Mouse (Mus musculus) testis, postnatal 14 days (tissue): ENCODE measurements around the gene Psph.
A peak's percentile ranks its signal among the peaks of the same experiment; 100 is the strongest.
"Not testable (repeated sequence)": the region's sequence is repeated elsewhere in the genome, so short reads cannot be mapped to it uniquely, and the experiment has no call there.

Experiments
- DNase-seq: peaks from one replicate; pipeline ENCODE4 v3.0.0; 2021; ENCODE audit warnings: low spot score

The Psph gene

DNA sequence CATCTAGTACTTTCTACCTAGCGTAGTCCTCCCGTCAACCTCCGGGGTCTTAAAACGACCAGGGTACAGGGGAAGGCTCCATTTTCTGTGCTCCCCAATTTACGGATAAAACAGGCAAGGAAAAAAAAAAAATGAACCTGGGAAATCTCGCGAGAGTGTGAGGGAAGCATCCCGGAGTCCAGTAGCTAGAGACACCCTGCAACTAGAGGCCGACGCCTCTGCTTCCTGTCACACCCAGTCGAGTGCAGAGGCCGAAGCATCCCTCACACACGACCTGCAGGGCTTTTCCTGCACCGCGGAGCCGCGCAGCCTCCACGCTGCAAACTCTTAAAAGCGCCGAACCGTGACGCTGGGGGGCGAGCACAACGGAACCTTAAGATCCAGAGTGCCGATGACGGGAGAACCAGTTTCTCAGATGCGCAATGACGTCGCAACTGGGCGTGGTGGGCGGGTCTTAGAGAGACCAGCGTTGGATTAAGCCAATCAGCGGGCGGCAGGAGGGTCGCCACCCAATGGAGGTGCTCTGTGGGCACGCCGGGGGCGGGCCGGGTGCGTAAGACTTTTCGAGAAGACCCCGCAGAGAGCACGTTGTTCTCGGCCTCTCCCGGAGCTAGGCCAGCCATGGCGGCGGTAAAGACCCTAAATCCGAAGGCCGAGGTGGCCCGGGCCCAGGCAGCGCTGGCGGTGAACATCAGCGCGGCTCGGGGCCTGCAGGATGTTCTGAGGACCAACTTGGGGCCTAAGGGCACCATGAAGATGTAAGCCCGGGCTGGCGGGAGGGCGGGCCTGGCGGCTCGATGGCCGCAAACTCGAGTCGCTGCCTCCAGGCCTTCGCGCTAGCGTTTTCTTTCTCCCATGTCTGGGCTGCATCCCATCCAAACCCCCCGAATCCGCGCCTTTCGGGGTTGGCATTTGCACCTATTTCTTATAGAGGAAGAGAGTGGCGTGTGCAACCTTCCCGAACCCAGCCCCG is at the start of gene Psph:
TSS of gene Psph (minus strand) at position 632 of the 973 bp plus-strand sequence.
- peak; percentile 98 for DNase-seq

DNA sequence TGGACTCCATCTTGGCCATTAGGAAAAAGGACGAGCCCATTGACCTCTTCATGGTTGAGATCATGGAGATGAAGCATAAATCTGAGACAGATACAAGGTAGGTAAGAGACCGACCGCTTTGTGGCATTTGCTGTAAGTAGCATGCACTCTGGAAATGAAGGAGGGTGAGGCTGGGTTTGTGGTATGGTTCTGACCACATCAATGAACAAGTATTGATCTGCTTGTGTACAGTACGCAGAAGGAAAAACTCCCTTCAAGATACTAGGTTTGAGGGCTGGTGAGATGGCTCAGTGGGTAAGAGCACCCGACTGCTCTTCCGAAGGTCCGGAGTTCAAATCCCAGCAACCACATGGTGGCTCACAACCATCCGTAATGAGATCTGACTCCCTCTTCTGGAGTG is 3.3 kb upstream of the Psph start:
- not testable (repeated sequence) for DNase-seq

GRCm38 (mm10) chr5:129787818-129788593 is 757 bp upstream of the Psph start:
- DNase-seq, result no peak

- no peak for DNase-seq
These were observed 1.1 kb downstream of the Psph start for GRCm38 (mm10) chr5:129786161-129786560.

- DNase-seq, result no peak
These were observed 1.9 kb downstream of the Psph start for GRCm38 (mm10) chr5:129785235-129785870.

DNA sequence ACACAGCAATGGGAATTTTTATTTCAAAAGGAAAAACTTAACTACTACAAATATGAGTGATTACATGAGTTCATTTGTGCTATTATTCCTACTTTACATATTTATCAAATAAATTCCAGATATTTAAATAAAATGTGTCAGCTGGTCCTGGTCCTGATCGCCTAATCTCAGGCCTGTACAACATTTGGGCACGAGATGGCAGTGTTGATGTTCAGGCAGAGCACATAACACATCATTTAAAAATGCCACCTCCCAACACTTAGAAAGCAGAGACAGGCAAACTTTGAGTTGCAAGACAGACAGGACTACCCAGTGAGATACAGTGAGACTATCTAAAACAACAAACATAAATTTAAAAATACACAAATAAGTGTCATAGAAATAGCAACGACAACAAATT is 5.0 kb downstream of the Psph start:
- no peak for DNase-seq

GRCm38 (mm10) chr5:129780131-129780530 is 7.1 kb downstream of the Psph start:
- no peak for DNase-seq

DNA sequence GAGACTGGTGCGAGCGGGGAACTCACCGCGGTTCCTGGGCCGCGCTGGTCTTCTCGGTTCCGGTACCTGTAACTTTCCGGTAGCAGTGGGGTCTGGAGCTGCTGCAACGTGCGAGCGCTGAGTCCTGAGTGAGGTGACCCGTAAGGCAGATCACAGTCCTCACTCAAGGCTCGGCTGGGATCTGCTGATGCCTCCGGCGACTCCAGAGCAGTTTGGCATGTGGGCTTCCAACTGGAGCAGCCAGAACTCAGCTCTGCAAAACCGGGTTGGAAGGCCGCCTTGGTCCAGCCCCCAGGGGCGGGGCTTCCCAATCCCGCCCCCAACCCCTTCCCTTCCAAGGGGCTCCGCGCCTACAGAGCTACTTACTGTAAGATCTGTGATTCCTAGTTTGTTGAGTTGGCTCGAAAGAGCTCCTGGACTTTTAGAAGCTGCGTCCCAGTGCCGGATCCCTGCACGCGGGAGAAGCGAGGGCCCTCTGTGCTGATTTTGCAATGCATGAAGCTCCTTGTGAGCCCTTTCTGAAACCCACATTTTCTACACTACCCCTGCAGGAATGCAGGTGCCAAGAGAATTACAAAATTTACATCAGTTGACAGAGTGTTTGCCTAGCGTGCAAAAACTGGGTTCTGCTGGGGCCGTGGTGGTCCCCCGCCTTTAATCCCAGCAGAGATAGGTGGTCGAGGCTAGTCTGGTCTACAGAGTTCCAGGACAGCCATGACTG is 8.1 kb downstream of the Psph start:
- peak; percentile 69 for DNase-seq

- DNase-seq, result no peak
These were observed 8.8 kb downstream of the Psph start for GRCm38 (mm10) chr5:129778348-129778995.

- no peak for DNase-seq
These were observed 12.6 kb downstream of the Psph start for GRCm38 (mm10) chr5:129774661-129775060.

GRCm38 (mm10) chr5:129773330-129773729 is 13.9 kb downstream of the Psph start:
- DNase-seq, result not testable (repeated sequence)

DNA sequence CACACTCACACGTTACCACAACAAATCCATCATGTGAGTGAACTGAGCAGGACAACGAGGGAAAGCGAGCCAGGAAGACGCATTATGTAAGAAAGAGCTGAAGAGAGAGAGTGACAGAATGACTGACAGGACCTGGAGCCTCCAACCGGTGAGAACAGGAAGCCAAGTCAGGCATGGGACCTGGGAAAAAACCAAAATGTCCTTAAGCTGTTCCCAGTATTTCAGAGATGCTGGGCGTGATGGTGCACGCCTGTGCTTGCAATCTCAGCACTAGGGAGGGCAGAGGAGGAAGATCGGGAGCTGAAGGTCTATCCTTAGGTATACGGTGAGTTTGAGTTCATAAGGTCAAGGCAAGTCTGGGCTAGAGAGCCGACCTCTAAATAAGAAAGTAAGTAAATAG is 14.8 kb downstream of the Psph start:
- no peak for DNase-seq

- DNase-seq, result no peak
These were observed 16.6 kb downstream of the Psph start for GRCm38 (mm10) chr5:129770443-129771355.

GRCm38 (mm10) chr5:129761865-129762540 is 25.2 kb downstream of the Psph start:
- no peak for DNase-seq

- DNase-seq, result no peak
These were observed 27.2 kb downstream of the Psph start for GRCm38 (mm10) chr5:129759929-129760480.

DNA sequence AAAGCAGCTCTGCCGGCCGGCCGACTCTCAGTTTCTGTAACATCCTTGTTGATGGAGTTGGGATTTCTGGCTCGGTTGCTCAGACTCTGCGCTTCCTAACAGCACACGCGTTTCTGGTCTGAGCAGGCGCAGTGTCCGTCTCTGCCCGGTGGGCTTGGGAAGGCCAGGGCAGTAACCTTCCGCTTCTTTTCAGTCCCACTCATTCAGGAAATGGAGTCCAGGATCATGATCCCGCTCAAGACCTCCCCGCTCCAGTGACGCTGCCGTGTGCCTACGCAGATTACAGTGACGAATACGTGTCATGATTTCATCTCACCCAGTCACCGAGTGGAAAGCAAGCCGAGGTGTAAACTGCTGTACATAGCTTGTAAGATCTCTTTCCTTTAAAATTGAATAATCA is 30.4 kb downstream of the Psph start:
- DNase-seq, result peak; percentile 17

GRCm38 (mm10) chr5:129744050-129744449 is 43.2 kb downstream of the Psph start:
- peak; percentile 24 for DNase-seq

DNA sequence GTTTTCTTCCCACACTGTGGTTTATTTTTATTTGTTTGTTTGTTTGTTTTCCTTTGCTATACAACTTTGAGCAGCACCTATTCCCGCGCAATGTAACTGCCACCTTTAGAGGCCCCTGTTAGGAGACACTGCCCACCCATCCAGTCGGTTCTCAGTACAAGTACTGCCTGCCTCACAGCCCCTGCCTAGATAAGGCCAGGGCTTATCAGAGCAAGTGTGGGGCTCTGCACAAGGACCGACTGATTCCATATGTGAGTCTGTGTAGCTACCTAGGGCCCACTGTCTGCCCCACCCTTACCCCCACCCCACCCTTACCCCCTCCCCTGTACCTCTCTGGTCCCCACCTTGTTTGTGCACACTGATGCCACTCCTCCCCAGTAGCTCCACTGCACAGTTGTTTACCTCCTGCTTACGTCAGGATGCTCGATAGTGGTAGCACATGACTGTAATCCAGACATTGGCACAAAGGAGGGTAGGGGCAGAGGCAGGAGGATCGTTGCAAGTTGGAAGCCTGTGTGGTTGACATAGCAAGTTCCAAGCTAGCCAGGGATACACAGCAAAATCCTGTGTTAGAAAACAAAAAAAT is 44.3 kb downstream of the Psph start:
- no peak for DNase-seq

DNA sequence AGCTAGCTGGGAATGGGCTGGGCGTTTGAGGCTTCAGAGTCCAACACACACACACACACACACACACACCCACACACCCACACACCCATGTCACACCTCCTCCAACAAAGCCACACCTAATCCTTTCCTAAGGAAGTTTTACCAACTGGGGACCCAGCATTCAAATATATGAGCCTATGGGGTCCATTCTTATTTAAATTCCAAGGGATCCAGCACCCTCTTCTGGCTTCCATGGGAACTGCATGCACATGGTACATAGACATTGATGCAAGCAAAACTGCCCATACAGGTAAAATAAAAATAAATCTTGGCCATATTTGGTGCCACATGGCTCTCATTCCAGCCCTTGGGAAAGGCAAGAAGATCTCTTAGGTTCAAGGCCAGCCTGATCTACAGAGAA is 46.3 kb downstream of the Psph start:
- DNase-seq, result no peak
